Mouse (Mus musculus) gastrocnemius, adult 2 months (tissue): ENCODE measurements around the gene Gm17555. TPM values are rescaled to one million over a fixed set of nuclear protein-coding genes. Genes with fewer than 3 reads are reported as not detected.
"Not testable (repeated sequence)": the region's sequence is repeated elsewhere in the genome, so short reads cannot be mapped to it uniquely, and the experiment has no call there.

Experiments
- DNase-seq: peaks from one replicate; pipeline ENCODE4 v3.0.0; 2022
- H3K27ac ChIP-seq: fragments of 200-600 bp; 2 replicates; pipeline ENCODE4 v1.8.1; 2022; ENCODE audit warnings: mild to moderate bottlenecking
- H3K4me3 ChIP-seq: fragments of 200-600 bp; 2 replicates; pipeline ENCODE4 v1.8.1; 2022; ENCODE audit warnings: mild to moderate bottlenecking, moderate library complexity
- CTCF ChIP-seq: fragments of 200-600 bp; IDR thresholded peaks from 2 replicates; pipeline ENCODE4 v1.8.1; 2022; ENCODE audit warnings: antibody characterized with exemption, mild to moderate bottlenecking, moderate library complexity
- intact Hi-C: fragments of 180-260 bp; cut with DNase I; formaldehyde crosslinking; loops from one replicate; pipeline ENCODE4 v1.15.1; 2025
- long read RNA-seq, 2 experiments: library from polyadenylated mRNA; stranded (forward); transcript quantifications; one replicate each; pipeline ENCODE4 v2.0.0; 2021
- total RNA-seq, 2 experiments: library from RNA; stranded (reverse); gene quantifications; 2 replicates each; pipeline ENCODE4 v1.2.3; 2021

Gm17555 gene
- total RNA-seq = not detected
- long read RNA-seq, experiment 1 = 0 reads
- long read RNA-seq, experiment 2 = 0 reads

GRCm38 (mm10) chr2:126214800-126215199, at the start of gene Gm17555:
Gm17555 (plus strand) TSS chr2:126215100.
- H3K27ac ChIP-seq, DNase-seq, intact Hi-C loops, H3K4me3 ChIP-seq: not testable (repeated sequence)

GRCm38 (mm10) chr2:126165277-126166018, 49.5 kb upstream of the Gm17555 start:
- intact Hi-C loops = no loop called here
- Histone ChIP-seq H3K27ac (no peak overlapping the region), H3K4me3 (no peak overlapping the region)
- DNase-seq = no peak
- TF ChIP-seq CTCF = no peak

GRCm38 (mm10) chr2:126166335-126166734, 48.6 kb upstream of the Gm17555 start:
- TF ChIP-seq CTCF = no peak

GRCm38 (mm10) chr2:126166848-126167617, 47.9 kb upstream of the Gm17555 start:
- intact Hi-C loops = no loop called here
- no peak overlapping the region for H3K4me3 ChIP-seq
- H3K27ac ChIP-seq = no peak overlapping the region
- no peak for DNase-seq
- TF ChIP-seq CTCF = no peak

More at GRCm38 (mm10) chr2:126166335-126166734, 48.6 kb upstream of the Gm17555 start:
- no peak for DNase-seq
- intact Hi-C loops = no loop called here
- no peak overlapping the region for H3K27ac ChIP-seq
- no peak overlapping the region for H3K4me3 ChIP-seq

GRCm38 (mm10) chr2:126171427-126171826, 43.5 kb upstream of the Gm17555 start:
- Histone ChIP-seq H3K27ac (no peak overlapping the region), H3K4me3 (no peak overlapping the region)
- intact Hi-C loops = no loop called here
- no peak for TF ChIP-seq CTCF
- DNase-seq = no peak

GRCm38 (mm10) chr2:126191306-126191705, 23.6 kb upstream of the Gm17555 start:
- no peak for DNase-seq
- TF ChIP-seq CTCF = no peak
- intact Hi-C loops = no loop called here
- Histone ChIP-seq H3K4me3 (no peak overlapping the region), H3K27ac (no peak overlapping the region)

- Histone ChIP-seq H3K4me3 (no peak overlapping the region), H3K27ac (no peak overlapping the region)
- TF ChIP-seq CTCF = no peak
- intact Hi-C loops = no loop called here
- DNase-seq = no peak
Measured at GRCm38 (mm10) chr2:126192129-126192528, 22.8 kb upstream of the Gm17555 start.

GRCm38 (mm10) chr2:126195631-126196356, 19.1 kb upstream of the Gm17555 start:
- H3K27ac ChIP-seq = no peak overlapping the region
- intact Hi-C loops = no loop called here

GRCm38 (mm10) chr2:126198971-126199370, 15.9 kb upstream of the Gm17555 start:
- Histone ChIP-seq H3K4me3 (no peak overlapping the region), H3K27ac (no peak overlapping the region)
- no peak for TF ChIP-seq CTCF
- no peak for DNase-seq
- intact Hi-C loops = no loop called here

More at GRCm38 (mm10) chr2:126195631-126196356, 19.1 kb upstream of the Gm17555 start:
- no peak overlapping the region for H3K4me3 ChIP-seq
- TF ChIP-seq CTCF = no peak
- DNase-seq = no peak

GRCm38 (mm10) chr2:126211011-126211680, 3.8 kb upstream of the Gm17555 start:
- TF ChIP-seq CTCF = no peak
- Histone ChIP-seq H3K4me3 (no peak overlapping the region), H3K27ac (peak overlapping the region; percentile 24; the same call in 1 of the 2 replicates)
- DNase-seq = no peak
- intact Hi-C loops = no loop called here

GRCm38 (mm10) chr2:126227581-126227980, 12.7 kb downstream of the Gm17555 start:
- TF ChIP-seq CTCF = no peak
- H3K27ac ChIP-seq = no peak overlapping the region
- no peak for DNase-seq
- intact Hi-C loops = no loop called here
- H3K4me3 ChIP-seq = no peak overlapping the region

- DNase-seq = no peak
- TF ChIP-seq CTCF = no peak
- intact Hi-C loops = no loop called here
- Histone ChIP-seq H3K4me3 (no peak overlapping the region), H3K27ac (no peak overlapping the region)
Measured at GRCm38 (mm10) chr2:126231731-126232130, 16.8 kb downstream of the Gm17555 start.
